Mouse (Mus musculus) cerebellum, postnatal 25 days (tissue): ENCODE data around the gene Picalm.

Experiments used
- DNase-seq, 2 experiments: peaks; one replicate each; pipeline ENCODE4 v3.0.0; 2021; ENCODE audit warnings: mixed read lengths in 2 of 2

Picalm gene

GRCm38 (mm10) chr7:90218122-90218521 is 88.1 kb downstream of the Picalm start:
- no peak for DNase-seq

- no peak for DNase-seq
Measured at GRCm38 (mm10) chr7:90221487-90221886, 91.5 kb downstream of the Picalm start.

- DNase-seq, result peak in 1 of 2 experiments; percentile 43
Measured at GRCm38 (mm10) chr7:90228075-90228474, 98.1 kb downstream of the Picalm start.

GRCm38 (mm10) chr7:90228884-90229283 is 98.9 kb downstream of the Picalm start:
- peak in 1 of 2 experiments; percentile 27 for DNase-seq

GRCm38 (mm10) chr7:90231431-90231830 is 101.4 kb downstream of the Picalm start:
- DNase-seq, result no peak

- DNase-seq, result no peak
Measured at GRCm38 (mm10) chr7:90233921-90234320, 103.9 kb downstream of the Picalm start.

GRCm38 (mm10) chr7:90236289-90236905 is 106.4 kb downstream of the Picalm start:
- no peak for DNase-seq

GRCm38 (mm10) chr7:90243151-90243550 is 113.1 kb downstream of the Picalm start:
- no peak for DNase-seq

GRCm38 (mm10) chr7:90243643-90244042 is 113.6 kb downstream of the Picalm start:
- DNase-seq, result no peak

- DNase-seq, result no peak
Measured at GRCm38 (mm10) chr7:90252946-90253345, 122.9 kb downstream of the Picalm start.

- no peak for DNase-seq
Measured at GRCm38 (mm10) chr7:90258701-90259100, 128.7 kb downstream of the Picalm start.

GRCm38 (mm10) chr7:90259899-90260298 is 129.9 kb downstream of the Picalm start:
- DNase-seq, result no peak

GRCm38 (mm10) chr7:90261902-90262599 is 132.0 kb downstream of the Picalm start:
- no peak for DNase-seq
